Mouse (Mus musculus) midbrain, embryonic 13.5 days (tissue): ENCODE measurements around the gene Gabbr2. TPM values are rescaled to one million over a fixed set of nuclear protein-coding genes. Genes with fewer than 3 reads are reported as not detected.

ENCODE experiments used
- ATAC-seq: fragments of 200-750 bp; cut with Nextera tagmentation; 2 replicates; pipeline ENCODE4 v1.8.0; 2017; ENCODE audit warnings: mild to moderate bottlenecking, moderate TSS enrichment, moderate library complexity
- H3K27ac ChIP-seq: fragments of 300-500 bp; sonication (generic); 2 replicates; pipeline ENCODE4 v1.5.1; 2015; ENCODE audit warnings: inconsistent platforms, mild to moderate bottlenecking, moderate library complexity
- H3K27me3 ChIP-seq: fragments of 300-500 bp; sonication (generic); 2 replicates; pipeline ENCODE4 v1.6.1; 2015; ENCODE audit warnings: mild to moderate bottlenecking, inconsistent platforms
- H3K36me3 ChIP-seq: fragments of 300-500 bp; sonication (generic); 2 replicates; pipeline ENCODE4 v1.6.1; 2015; ENCODE audit warnings: mild to moderate bottlenecking, inconsistent platforms
- H3K4me1 ChIP-seq: fragments of 300-500 bp; sonication (generic); replicated peaks from 2 replicates; pipeline ENCODE4 v1.6.1; 2015; ENCODE audit warnings: inconsistent platforms
- H3K4me2 ChIP-seq: fragments of 300-500 bp; sonication (generic); replicated peaks from 2 replicates; pipeline ENCODE4 v1.6.1; 2015; ENCODE audit warnings: moderate library complexity, mild to moderate bottlenecking, inconsistent platforms
- H3K4me3 ChIP-seq: fragments of 300-500 bp; sonication (generic); replicated peaks from 2 replicates; pipeline ENCODE4 v1.5.1; 2015; ENCODE audit warnings: mild to moderate bottlenecking, inconsistent platforms
- H3K9ac ChIP-seq: fragments of 300-500 bp; sonication (generic); replicated peaks from 2 replicates; pipeline ENCODE4 v1.6.1; 2015; ENCODE audit warnings: mild to moderate bottlenecking, inconsistent platforms
- H3K9me3 ChIP-seq: fragments of 300-500 bp; sonication (generic); 2 replicates; pipeline ENCODE4 v1.6.1; 2016; ENCODE audit warnings: mild to moderate bottlenecking, inconsistent platforms
- WGBS: fragments of 180-500 bp; shearing (Covaris S2); methylation state at CpG from one replicate; pipeline ENCODE4 v1.1.7; 2015; 5-methylcytosine and 5-hydroxymethylcytosine counted together
- polyA plus RNA-seq: library from polyadenylated mRNA; unstranded; fragments of >200 nt; fragmentation: Nextera tagmentation; extraction: Ambion mirVana; gene quantifications from 2 replicates; pipeline ENCODE4 v1.2.1, GENCODE M21; 2015

The Gabbr2 gene
- polyA plus RNA-seq, 1 experiment from 2014 or later, result 3.0 TPM

DNA sequence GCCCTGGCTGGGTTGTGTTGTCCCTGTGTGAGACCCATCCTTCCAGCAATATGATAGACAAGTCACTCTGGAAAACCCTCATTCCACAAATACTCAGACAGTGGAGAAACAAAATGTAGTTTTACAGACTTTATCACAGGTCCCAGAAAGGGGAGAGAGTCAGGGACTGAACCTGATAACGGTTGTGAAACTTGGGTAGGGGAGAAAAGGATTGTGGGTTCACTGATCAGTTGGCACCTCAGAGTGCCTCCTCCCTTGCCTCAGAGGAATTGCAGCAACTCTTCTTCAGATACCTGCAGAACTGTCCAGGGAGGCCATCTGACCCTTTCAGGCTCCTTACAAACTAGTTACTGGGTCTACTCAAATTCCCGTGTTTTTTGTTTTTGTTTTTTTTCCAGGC, 359.2 kb downstream of the Gabbr2 start:
- H3K27ac ChIP-seq, result no peak overlapping the region
- H3K27me3 ChIP-seq, result no peaks in the 10 kb centered on the region
- H3K9ac ChIP-seq, result no peak overlapping the region
- H3K9me3 ChIP-seq, result no peaks in the 10 kb centered on the region
- 0 out of 2 replicates have a peak, but pooled peaks cover 3% of the 10 kb centered on the region for H3K4me1 ChIP-seq
- no peak for ATAC-seq
- no peaks in the 10 kb centered on the region for H3K36me3 ChIP-seq
- 77% methylated on average over 2 of the region's 2 CpGs for WGBS
- no peak overlapping the region for H3K4me2 ChIP-seq
- H3K4me3 ChIP-seq, result no peak overlapping the region

DNA sequence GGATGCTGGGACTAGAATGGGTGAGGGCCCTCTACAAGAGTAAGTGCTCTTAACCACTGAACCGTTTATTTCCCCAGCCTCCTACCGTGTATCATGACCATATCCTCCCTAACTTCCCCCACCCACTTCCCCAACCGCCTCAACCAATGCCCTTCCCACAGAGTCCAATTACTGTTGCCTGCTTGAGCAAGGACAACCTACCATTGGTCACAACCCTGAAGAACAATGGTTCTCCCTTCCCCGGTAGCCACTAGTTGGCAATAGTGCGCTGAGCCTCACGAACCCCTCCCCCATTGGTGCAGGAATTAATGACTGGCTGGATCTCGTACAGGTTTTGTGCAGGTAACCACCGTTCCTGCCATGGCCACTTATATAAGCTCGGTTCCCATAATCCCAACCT, 361.3 kb downstream of the Gabbr2 start:
- H3K4me2 ChIP-seq, result no peak overlapping the region
- 63% methylated on average over 9 of the region's 9 CpGs for WGBS
- no peaks in the 10 kb centered on the region for H3K27me3 ChIP-seq
- no peak for ATAC-seq
- no peak overlapping the region for H3K4me3 ChIP-seq
- H3K27ac ChIP-seq, result no peak overlapping the region
- H3K9me3 ChIP-seq, result no peaks in the 10 kb centered on the region
- H3K9ac ChIP-seq, result no peak overlapping the region
- H3K4me1 ChIP-seq, result 0 out of 2 replicates have a peak, but pooled peaks cover 3% of the 10 kb centered on the region
- no peaks in the 10 kb centered on the region for H3K36me3 ChIP-seq

DNA sequence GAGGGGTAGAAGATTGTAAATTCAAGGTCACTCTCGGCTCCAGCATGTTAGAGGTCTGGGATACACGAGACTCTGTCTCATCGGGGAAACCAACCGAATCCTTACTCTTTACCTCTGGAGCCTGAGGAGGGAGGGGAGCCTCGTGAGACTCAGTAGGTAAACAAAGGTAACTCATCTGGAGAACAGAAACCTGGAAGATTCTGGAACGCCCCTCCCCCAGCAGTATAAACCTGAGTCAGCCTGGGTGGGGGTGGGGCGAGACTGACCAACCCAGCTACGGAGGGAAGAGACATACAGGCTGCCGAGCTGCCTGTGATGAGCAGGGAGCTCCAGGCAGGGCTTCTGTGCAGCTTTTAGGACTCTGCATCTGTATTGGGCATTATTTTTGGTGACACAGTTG, 362.8 kb downstream of the Gabbr2 start:
- Histone ChIP-seq H3K4me2 (no peak overlapping the region), H3K4me3 (no peak overlapping the region), H3K27me3 (no peaks in the 10 kb centered on the region), H3K9ac (no peak overlapping the region), H3K36me3 (no peaks in the 10 kb centered on the region), H3K9me3 (no peaks in the 10 kb centered on the region), H3K4me1 (0 out of 2 replicates have a peak, but pooled peaks cover 6% of the 10 kb centered on the region), H3K27ac (no peak overlapping the region)
- 57% methylated on average over 9 of the region's 9 CpGs for WGBS
- ATAC-seq, result no peak

DNA sequence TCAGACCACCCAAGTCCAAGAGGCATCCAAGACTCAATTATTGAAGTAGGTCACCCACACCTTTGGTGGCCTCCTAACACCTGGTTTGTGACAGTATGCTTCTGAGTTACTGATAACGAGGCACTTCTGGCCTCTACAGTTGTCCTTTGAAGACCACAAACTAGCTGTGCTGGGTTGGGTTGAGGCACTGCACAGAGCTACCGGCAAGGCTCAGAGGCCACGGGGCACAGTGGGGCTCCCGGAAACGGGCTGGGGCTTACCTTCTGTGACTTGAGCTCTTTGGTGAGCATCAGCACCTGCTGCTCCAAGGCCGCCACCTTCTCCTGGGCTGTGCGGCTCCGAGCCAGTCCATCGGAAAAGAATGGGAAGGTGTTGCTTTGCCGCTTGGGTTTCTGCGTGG, 363.6 kb downstream of the Gabbr2 start:
- Histone ChIP-seq H3K4me3 (no peak overlapping the region), H3K27ac (no peak overlapping the region), H3K9ac (no peak overlapping the region), H3K27me3 (no peaks in the 10 kb centered on the region), H3K4me2 (no peak overlapping the region), H3K36me3 (no peaks in the 10 kb centered on the region), H3K4me1 (0 out of 2 replicates have a peak, but pooled peaks cover 6% of the 10 kb centered on the region), H3K9me3 (no peaks in the 10 kb centered on the region)
- WGBS, result 81% methylated on average over 11 of the region's 11 CpGs
- no peak for ATAC-seq

DNA sequence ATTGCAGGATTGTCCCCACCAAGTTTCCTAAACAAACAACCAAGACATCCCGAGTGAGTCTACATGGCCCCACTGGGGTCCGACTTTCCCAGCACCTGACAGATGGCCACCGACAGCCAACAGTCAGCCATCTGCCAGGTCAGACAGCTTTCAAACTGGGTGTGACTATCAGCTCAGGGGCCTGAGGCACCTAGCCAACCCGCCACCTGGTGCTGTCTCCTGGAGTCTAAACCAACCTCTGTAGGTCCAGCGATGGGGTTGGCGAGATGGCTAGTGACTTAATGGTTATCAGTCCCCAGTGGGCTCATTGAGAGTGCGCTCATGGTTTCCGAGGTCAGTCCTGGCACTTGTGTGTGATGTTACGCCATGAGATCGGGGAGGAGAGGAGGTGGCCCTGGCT, 366.6 kb downstream of the Gabbr2 start:
- Histone ChIP-seq H3K9ac (no peak overlapping the region), H3K4me2 (no peak overlapping the region), H3K27ac (no peak overlapping the region), H3K4me1 (peaks cover 11% of the 10 kb centered on the region; the same call in 1 of the 2 replicates), H3K36me3 (no peaks in the 10 kb centered on the region), H3K4me3 (no peak overlapping the region), H3K9me3 (no peaks in the 10 kb centered on the region), H3K27me3 (peaks cover 4% of the 10 kb centered on the region; the same call in 1 of the 2 replicates)
- no peak for ATAC-seq
- WGBS, result 83% methylated on average over 10 of the region's 10 CpGs

DNA sequence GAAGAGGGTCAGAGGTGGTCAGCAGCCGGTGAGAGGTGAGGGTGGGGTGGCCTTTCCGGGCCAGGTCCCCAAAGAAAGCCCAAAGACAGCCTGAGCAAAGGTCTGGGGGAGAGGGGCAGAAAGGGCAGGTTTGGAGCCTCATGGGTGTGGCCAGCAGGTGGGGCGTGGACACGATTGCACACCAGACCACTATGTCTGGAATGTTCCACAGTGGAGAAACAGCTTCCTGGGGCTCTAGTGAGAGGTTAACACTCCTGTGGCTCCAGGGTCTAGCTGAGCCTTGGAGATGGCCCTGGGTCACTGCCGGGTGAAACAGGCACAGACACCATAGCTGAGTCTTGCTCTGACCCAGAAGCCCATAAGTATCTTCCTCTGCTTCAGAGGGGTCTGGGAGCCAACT, 368.7 kb downstream of the Gabbr2 start:
- peaks cover 9% of the 10 kb centered on the region; the same call in 1 of the 2 replicates for H3K27me3 ChIP-seq
- ATAC-seq, result no peak
- H3K4me1 ChIP-seq, result peaks cover 8% of the 10 kb centered on the region; the same call in 1 of the 2 replicates
- no peaks in the 10 kb centered on the region for H3K9me3 ChIP-seq
- no peak overlapping the region for H3K4me2 ChIP-seq
- H3K4me3 ChIP-seq, result no peak overlapping the region
- no peak overlapping the region for H3K9ac ChIP-seq
- no peaks in the 10 kb centered on the region for H3K36me3 ChIP-seq
- H3K27ac ChIP-seq, result no peak overlapping the region
- 90% methylated on average over 5 of the region's 5 CpGs for WGBS

DNA sequence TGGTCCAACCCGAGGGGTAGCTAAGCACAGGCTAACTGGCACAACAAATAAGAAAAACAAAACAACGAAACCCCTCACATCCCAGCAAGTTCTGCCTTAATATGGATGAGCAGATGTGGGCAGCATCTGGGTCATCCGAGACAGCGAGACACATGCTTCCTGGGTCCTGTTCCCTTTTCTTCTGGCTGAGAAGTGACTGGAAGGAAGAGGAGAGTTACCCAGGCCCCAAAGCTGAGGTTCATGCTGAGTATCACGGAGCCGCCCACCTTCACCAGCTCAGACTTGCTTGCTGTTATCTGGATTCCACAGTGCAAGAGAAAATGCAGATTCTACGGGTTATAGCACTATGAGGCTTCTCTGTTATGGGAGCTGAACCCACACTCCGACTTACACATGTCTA, 370.7 kb downstream of the Gabbr2 start:
- ATAC-seq, result no peak
- Histone ChIP-seq H3K9me3 (no peaks in the 10 kb centered on the region), H3K4me3 (no peak overlapping the region), H3K27me3 (peaks cover 9% of the 10 kb centered on the region; the same call in 1 of the 2 replicates), H3K27ac (no peak overlapping the region), H3K4me2 (no peak overlapping the region), H3K4me1 (peaks cover 8% of the 10 kb centered on the region; the same call in 1 of the 2 replicates), H3K36me3 (no peaks in the 10 kb centered on the region), H3K9ac (no peak overlapping the region)
- WGBS, result 81% methylated on average over 8 of the region's 8 CpGs

DNA sequence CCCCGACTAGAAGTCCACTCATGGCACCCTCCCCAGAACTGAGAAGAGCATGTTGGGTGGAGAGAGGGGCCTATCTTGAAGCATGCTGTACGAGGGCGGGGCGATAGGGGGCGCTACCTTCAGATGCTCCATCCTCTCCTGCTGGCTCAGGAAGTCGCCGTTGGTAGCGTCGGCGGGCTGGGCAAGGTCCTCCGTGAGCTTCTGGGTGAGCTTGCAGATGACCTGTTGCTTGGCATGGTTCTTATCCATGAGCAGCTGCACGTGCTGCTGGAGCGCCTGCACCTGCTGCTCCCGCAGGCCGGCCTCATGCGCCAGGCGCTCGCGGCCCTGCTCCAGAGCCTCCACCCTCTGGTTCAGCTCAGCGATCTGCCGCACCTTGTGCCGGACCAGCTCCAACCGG, 371.3 kb downstream of the Gabbr2 start:
- H3K4me3 ChIP-seq, result no peak overlapping the region
- 0 out of 2 replicates have a peak, but pooled peaks have one; percentile 19 for ATAC-seq
- whole genome bisulfite sequencing, result 8% methylated on average over 23 of the region's 23 CpGs

DNA sequence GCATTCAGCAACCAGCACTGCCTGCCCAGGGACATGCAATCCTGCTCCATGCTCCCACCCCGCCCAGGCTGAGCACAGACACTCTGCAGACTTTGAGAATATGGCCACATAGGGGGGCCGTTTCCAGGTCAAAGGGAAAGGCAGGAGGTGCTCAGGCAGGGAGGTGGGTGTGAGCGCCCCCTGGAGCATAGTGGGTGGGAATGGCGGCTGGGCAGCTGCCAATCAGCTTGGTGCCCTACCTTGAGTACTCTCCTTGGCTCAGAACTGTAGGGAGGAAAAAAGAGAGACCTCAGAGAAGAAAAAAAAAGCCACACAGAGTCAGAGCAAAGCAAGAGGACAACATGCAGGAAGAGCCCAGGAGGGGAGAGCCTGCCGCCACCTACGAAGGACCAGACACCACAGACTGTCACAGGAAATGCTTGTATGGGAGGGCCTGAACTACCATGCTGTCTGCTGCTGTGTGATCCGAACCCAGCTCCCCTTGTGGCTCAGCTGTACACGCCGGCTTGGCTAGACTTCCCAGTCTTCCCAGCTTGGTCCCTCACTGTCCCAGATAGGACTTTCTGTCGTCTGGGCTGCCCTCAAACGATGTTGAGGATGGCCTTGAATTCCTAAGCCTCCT, 373.4 kb downstream of the Gabbr2 start:
- no peaks in the 10 kb centered on the region for H3K36me3 ChIP-seq
- 62% methylated on average over 11 of the region's 11 CpGs for WGBS
- H3K27me3 ChIP-seq, result peaks cover 13% of the 10 kb centered on the region; the same call in 1 of the 2 replicates
- no peak overlapping the region for H3K9ac ChIP-seq
- ATAC-seq, result no peak
- no peak overlapping the region for H3K4me3 ChIP-seq
- no peaks in the 10 kb centered on the region for H3K9me3 ChIP-seq
- H3K4me2 ChIP-seq, result no peak overlapping the region
- H3K4me1 ChIP-seq, result peaks cover 6% of the 10 kb centered on the region; the same call in 1 of the 2 replicates
- H3K27ac ChIP-seq, result no peak overlapping the region

More for the DNA sequence above, 371.3 kb downstream of the Gabbr2 start:
- Histone ChIP-seq H3K27ac (no peak overlapping the region), H3K27me3 (peaks cover 9% of the 10 kb centered on the region; the same call in 1 of the 2 replicates), H3K4me2 (peak overlapping the region; percentile 36), H3K36me3 (no peaks in the 10 kb centered on the region), H3K9me3 (no peaks in the 10 kb centered on the region), H3K4me1 (peaks cover 8% of the 10 kb centered on the region; the same call in 1 of the 2 replicates), H3K9ac (no peak overlapping the region)

DNA sequence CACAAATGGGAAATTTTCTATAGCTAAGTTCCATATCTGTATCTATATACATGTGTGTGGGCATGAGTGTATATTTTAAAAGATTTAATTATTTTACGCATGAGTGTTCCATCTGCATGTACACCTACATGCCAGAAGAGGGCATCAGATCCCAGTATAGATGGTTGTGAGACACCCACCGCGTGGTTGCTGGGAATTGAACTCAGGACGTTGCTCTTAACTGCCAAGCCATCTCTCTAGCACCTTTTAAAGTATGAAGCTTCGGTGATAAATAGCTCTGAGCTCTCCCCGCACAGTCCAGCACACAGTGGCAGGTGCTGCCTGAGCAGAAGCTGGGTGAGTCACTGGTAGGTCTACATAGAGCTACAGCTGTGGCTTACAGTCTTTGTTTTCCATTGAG, 374.3 kb downstream of the Gabbr2 start:
- H3K4me2 ChIP-seq, result no peak overlapping the region
- H3K4me1 ChIP-seq, result peaks cover 8% of the 10 kb centered on the region; the same call in 1 of the 2 replicates
- no peak overlapping the region for H3K4me3 ChIP-seq
- H3K27me3 ChIP-seq, result peaks cover 13% of the 10 kb centered on the region; the same call in 1 of the 2 replicates
- no peaks in the 10 kb centered on the region for H3K9me3 ChIP-seq
- no peak for ATAC-seq
- H3K36me3 ChIP-seq, result no peaks in the 10 kb centered on the region
- no peak overlapping the region for H3K9ac ChIP-seq
- H3K27ac ChIP-seq, result no peak overlapping the region
- 77% methylated on average over 6 of the region's 6 CpGs for WGBS

DNA sequence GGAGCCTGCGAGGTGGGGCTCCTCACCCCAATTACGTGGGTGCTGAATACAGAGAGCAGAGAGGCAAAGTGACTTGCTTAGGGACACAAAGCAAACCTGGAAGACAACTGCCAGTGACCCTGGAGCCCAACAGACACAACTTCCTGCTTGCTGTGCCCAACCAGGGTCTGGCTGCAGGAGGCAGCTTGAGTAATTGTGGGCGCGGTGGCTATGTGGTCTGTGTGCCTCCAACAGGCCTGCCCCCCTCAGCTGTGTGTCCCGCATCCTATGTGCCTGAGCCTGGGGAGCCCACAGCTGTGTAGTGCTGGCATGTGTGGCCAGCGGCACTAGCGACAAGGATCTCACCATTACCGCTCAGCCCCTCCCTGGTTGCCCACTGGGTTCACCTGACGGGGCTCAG, 377.0 kb downstream of the Gabbr2 start:
- WGBS, result 78% methylated on average over 9 of the region's 9 CpGs
- Histone ChIP-seq H3K4me3 (no peak overlapping the region), H3K27ac (no peak overlapping the region), H3K27me3 (peaks cover 4% of the 10 kb centered on the region; the same call in 1 of the 2 replicates), H3K4me2 (no peak overlapping the region), H3K9ac (no peak overlapping the region), H3K4me1 (0 out of 2 replicates have a peak, but pooled peaks cover 3% of the 10 kb centered on the region), H3K9me3 (no peaks in the 10 kb centered on the region), H3K36me3 (no peaks in the 10 kb centered on the region)
- ATAC-seq, result no peak

DNA sequence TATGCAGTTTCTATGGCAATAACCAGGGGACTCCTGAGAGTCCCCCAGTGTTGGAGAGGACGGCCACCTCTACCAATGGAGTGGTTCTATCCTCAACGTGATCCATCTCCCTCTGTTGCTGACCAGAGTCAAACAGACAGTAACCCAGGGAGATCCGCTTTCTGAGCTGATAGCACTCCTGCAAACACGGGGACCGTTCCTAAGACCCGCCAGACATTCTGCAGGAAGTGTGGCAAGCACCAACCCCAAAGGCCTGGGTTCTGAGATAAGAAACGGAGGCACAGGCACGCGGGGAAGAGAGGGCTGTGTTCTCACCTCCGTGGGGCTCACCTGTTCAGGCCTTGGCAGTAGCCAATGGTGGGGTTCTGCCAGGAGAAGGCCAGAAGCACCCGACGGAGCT, 378.1 kb downstream of the Gabbr2 start:
- Histone ChIP-seq H3K9me3 (no peaks in the 10 kb centered on the region), H3K9ac (no peak overlapping the region), H3K36me3 (no peaks in the 10 kb centered on the region), H3K27ac (no peak overlapping the region), H3K4me3 (no peak overlapping the region), H3K27me3 (peaks cover 4% of the 10 kb centered on the region; the same call in 1 of the 2 replicates), H3K4me2 (no peak overlapping the region), H3K4me1 (0 out of 2 replicates have a peak, but pooled peaks cover 3% of the 10 kb centered on the region)
- no peak for ATAC-seq
- 83% methylated on average over 12 of the region's 12 CpGs for WGBS
